Mouse (Mus musculus) adrenal gland, adult 2 months (tissue): Measurements from ENCODE around the gene Ocrl. TPM values are rescaled to one million over a fixed set of nuclear protein-coding genes. Genes with fewer than 3 reads are reported as not detected.

Experiments used
- DNase-seq: peaks from one replicate; pipeline ENCODE4 v3.0.0; 2021
- long read RNA-seq: library from polyadenylated mRNA; stranded (forward); transcript quantifications from one replicate; pipeline ENCODE4 v2.0.0, GENCODE M21; 2021
- polyA plus RNA-seq: library from polyadenylated mRNA; depleted of rRNA; stranded (reverse); fragments of >200 nt; gene quantifications from 2 replicates; pipeline ENCODE4 v1.2.3, GENCODE M21; 2012; rRNA removed
- total RNA-seq, 2 experiments: library from RNA; stranded (reverse); gene quantifications; 2 replicates each; pipeline ENCODE4 v1.2.3; 2021

Ocrl gene
- 10 to 100 TPM; 42.7 to 45.6 TPM for total RNA-seq
- 15.2 and 17.0 TPM in 2 replicates for polyA plus RNA-seq
- long read RNA-seq, full-length matches to known transcripts = 1 of 8 reads
- long read RNA-seq, partial matches to known transcripts = 4 of 8 reads
- long read RNA-seq, other reads (novel, unspliced or antisense) = 3 of 8 reads

GRCm38 (mm10) chrX:47912306-47912792, at the start of gene Ocrl:
Gene Ocrl, plus strand, starts transcription at chrX:47912387.
- DNase-seq = peak; percentile 85

- DNase-seq = peak; percentile 12
Measured at GRCm38 (mm10) chrX:47880052-47880451, 32.1 kb upstream of the Ocrl start.

GRCm38 (mm10) chrX:47882813-47883212, 29.4 kb upstream of the Ocrl start:
- DNase-seq = no peak

- no peak for DNase-seq
Measured at GRCm38 (mm10) chrX:47887401-47887800, 24.8 kb upstream of the Ocrl start.

GRCm38 (mm10) chrX:47891243-47891906, 20.8 kb upstream of the Ocrl start:
- DNase-seq = no peak

- DNase-seq = peak; percentile 35
Measured at GRCm38 (mm10) chrX:47891907-47892430, 20.2 kb upstream of the Ocrl start.

- no peak for DNase-seq
Measured at GRCm38 (mm10) chrX:47892431-47893024, 19.7 kb upstream of the Ocrl start, which contains the start of gene Smarca1. Gene Smarca1, minus strand, starts transcription at chrX:47892974.

- peak; percentile 36 for DNase-seq
Measured at GRCm38 (mm10) chrX:47912904-47913542, 836 bp downstream of the Ocrl start.

- DNase-seq = peak; percentile 26
Measured at GRCm38 (mm10) chrX:47913543-47913938, 1.4 kb downstream of the Ocrl start.

- DNase-seq = peak; percentile 53
Measured at GRCm38 (mm10) chrX:47916831-47917230, 4.6 kb downstream of the Ocrl start.

- no peak for DNase-seq
Measured at GRCm38 (mm10) chrX:47920541-47920940, 8.4 kb downstream of the Ocrl start.

GRCm38 (mm10) chrX:47927981-47928380, 15.8 kb downstream of the Ocrl start:
- no peak for DNase-seq

GRCm38 (mm10) chrX:47930449-47930848, 18.3 kb downstream of the Ocrl start:
- DNase-seq = no peak

- DNase-seq = no peak
Measured at GRCm38 (mm10) chrX:47934352-47934751, 22.2 kb downstream of the Ocrl start.

- DNase-seq = no peak
Measured at GRCm38 (mm10) chrX:47936885-47937284, 24.7 kb downstream of the Ocrl start.

GRCm38 (mm10) chrX:47937740-47938139, 25.6 kb downstream of the Ocrl start:
- DNase-seq = no peak

GRCm38 (mm10) chrX:47949729-47950128, 37.5 kb downstream of the Ocrl start:
- no peak for DNase-seq

- DNase-seq = no peak
Measured at GRCm38 (mm10) chrX:47962579-47962978, 50.4 kb downstream of the Ocrl start.

GRCm38 (mm10) chrX:47970371-47970770, 58.2 kb downstream of the Ocrl start:
- no peak for DNase-seq

GRCm38 (mm10) chrX:47970864-47971263, 58.7 kb downstream of the Ocrl start:
- DNase-seq = no peak

- no peak for DNase-seq
Measured at GRCm38 (mm10) chrX:47971366-47972128, 59.4 kb downstream of the Ocrl start.

GRCm38 (mm10) chrX:47976551-47976950, 64.4 kb downstream of the Ocrl start:
- peak; percentile 53 for DNase-seq
